Mouse (Mus musculus): ENCODE results near the gene Erbb3. TPM values are rescaled to one million over a fixed set of nuclear protein-coding genes. Genes with fewer than 3 reads are reported as not detected.

The Erbb3 gene
- 10 to 100 TPM in 1 of 2 experiments, 1 to 10 TPM in 1; 2.0 to 15.0 TPM for polyA plus RNA-seq (2017; shearing (Covaris generic))

DNA sequence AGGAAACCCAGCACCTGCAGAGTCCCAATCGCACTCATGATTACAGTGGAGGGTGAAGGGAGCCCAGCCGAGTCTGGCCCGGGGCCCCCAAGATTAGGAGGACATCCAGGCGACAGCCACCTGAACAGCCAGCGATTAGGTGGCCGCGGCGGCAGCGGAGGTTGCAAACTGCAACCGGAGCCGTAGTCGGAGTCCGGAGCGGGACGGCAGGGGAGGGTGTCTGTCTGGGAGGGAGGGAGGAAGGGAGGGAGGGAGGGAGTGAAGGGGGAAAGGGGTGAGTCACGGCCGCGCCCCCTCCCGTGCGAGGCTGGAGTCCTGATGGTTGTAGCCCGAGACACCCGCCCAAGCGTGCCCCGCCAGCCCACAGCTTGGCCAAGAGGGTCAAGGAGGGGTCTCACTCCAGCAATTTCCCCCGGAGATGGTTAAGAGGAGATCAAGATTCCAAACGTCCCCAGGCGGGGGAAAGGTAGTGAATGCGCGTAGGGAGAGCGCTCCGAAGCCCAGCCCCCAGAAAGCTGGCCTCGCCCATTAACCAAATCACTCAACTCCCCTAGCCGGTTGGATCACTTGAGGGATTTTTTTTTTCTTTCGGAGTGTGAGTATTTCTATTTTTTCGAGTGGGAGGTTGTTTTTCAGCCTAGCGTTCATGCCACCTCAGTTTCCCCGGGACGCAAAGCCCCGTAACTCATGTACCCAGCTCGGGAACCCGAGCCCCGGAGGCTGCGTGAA is at the start of gene Erbb3:
Erbb3 (minus strand) TSS at position 189 of the 729 bp plus-strand sequence.

DNA sequence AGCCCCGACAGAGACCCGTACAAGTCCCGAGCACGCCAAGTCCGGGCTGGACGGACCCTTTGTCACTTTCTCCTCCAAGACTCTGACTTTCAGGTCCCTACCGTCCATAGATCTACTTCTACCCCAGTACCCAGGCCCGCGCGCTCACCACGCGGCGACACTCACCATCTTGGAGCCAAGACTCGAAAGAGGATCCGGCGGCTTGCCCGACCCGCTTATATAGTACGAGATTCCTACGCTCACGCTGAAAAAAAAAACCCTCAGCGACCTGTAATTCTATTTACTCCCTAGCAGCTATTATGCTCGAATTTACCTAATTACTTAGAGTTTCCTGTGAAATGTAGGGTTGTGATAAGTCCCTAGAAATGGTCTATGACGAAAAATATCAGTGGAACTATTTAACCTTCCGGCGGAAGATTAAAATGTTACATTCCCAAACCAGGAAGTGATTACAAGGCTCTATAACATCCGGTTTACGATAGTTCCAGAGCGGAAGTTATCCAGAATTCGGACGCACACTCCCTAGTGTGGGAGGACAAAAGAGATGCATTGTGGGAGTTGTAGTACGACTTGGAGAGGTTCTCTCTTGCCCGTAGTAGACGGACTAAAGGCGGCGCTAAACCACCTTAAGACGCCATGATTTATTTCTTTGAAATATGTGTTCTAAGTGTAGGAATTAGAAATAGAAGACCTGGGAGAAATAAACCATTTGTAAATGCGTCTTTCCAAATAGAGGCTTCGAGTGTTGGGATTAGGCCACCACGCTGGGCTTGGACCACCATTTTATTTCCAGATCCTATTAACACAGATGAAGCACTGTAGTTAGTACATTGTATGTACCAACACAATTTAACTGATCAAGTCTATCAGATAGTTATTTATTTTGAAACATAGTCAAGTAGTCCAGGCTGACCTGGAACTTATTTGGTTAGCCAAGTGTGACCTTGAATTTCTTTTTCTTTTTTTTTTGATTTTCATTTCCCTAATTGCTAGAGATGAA is 37.2 kb upstream of the Erbb3 start, which contains the start of gene Rps26:
Rps26 (minus strand) TSS at position 437 of the 1,000 bp plus-strand sequence.

DNA sequence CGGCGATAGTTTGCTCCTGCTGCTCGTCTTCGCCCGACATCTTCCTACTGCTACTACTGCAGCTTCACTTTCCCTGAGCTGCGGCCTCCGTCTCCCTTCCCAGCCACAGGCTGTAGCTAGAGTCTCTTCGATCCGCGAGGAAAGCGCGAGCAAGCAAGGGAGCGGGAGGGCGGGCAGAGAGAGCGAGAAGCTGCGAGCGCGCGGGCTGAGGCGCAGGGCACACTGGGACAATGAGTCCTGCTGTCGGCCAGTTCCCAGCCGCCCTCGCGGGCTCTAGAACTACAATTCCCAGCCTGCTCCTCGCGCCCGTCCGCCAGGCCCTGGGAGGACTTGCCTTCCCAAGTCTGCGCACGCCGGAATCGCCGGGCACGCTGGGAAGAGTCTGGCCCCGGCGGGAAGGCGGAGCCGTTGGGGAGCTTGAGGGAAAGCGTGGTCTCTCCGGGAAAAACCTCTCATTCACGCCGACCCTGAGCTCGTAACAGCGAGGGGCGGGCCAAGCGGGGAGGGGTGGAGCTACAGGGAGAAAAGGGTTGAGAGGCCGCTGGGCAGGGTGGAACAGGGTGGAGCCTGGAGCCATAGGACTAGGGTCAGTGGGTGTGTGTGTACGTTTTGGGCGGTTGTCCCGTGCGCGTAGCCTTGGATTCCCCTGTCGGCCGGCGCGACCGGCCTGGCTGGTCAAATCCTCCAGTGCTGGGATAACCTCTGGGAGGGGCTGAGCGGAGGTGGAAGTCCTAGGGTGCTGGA is 23.5 kb downstream of the Erbb3 start, which contains the start of gene Pa2g4:
Pa2g4 (minus strand) TSS at position 200 of the 744 bp plus-strand sequence.

DNA sequence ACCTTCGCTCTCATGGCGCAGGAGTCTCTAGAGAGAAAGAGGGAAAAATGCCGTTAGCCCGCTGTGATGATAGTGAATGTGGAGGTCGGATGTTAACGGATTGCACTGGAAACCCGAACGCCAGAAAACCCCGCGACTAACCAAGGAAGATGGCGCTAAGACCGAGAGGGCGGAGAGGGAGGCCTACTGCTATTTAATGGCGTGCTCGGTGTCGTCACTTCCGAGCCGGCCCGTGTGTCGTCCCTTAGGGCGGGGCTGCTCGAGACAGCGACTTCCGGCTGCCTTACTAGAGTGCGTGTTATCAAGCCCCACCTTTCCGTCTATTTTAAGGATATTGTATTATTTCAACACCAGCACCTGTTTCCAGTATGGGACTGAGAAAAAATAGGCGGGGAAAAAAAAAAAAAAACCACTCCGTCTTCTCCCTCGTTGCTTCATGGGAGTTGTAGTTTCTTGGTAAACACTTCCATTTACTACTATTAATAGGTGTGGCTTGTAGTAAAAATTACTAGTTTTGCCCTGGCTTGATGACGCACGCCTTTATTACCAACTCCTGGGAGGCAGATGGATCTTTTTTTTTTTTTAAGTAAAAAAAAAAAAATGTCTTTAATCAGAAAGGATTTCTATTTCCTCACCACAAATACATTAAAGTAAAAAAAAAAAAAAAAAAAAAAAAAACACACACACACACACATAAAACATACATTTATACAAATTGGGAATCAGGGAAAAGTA is 40.3 kb downstream of the Erbb3 start, which contains the start of gene Rpl41:
Rpl41 (minus strand) TSS at position 359 of the 735 bp plus-strand sequence.

DNA sequence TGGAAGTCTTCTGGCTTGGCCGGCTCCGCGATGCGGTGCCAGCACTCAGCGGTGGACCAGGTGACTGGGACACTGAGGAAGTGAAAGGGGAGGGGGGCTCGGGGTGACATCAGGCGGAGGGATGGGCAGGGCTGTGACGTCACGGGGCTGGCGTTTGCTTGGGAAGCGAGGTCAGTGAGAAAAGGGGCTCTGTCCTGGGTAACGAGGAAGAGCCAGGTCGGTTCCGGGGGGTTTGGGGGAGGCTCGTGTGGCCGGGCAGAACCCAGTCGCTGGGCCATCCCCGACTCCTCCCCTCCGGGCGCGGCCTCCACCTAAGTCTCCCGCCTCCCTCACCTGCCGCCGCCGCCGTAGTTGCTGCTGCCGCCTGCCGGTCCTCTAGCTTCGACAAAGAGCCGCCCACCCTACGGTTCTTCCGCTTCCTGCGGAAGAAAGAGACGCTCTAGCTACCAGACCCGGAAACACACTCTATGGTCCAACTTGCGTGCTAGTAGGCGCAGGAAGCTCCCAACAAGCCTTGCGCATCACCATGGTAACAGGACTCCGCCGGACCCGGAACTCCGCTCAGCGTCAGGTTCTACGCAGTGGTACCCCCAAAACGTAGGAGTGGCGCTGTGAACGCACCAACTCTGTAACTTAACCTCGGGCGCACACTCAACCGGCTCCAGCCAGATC is 42.0 kb downstream of the Erbb3 start, which contains the start of gene Zc3h10:
Zc3h10 (minus strand) TSS at position 414 of the 672 bp plus-strand sequence.

DNA sequence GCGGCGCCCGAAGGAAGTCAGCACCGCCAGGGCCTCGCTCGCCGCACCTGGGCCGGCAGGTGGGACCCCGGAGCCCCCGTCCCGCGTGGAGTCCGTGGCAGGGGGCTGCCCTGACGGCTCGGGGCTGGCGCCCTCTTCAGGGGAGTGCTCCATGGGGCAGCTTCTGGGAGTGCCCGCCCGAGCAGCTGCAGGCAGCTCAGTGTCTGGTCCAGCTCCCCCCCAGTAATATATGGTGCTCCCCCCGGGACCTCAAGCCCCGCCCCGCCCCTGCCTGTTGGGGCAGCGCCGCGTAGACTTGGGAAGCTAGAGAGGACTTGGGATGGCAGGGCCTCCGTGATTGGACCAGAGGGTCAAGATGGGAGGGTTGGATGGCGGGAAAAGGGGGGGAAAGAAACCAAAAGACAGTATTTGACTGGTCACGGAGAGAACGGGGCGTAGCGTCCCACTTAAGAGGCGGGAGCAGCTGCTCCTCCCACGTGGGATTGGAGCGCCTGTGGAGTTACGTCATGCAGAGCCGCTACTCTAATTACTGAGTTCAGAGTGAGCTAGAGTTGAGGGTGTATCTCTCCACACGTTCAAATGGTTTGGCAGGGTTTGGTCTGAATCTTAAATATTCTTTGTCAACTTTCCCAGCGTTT is 63.7 kb downstream of the Erbb3 start, which contains the start of gene Esyt1:
Esyt1 (minus strand) TSS at position 201 of the 638 bp plus-strand sequence.

Other genes starting within 250 kb of the Erbb3 start
- 10 to 100 TPM; 34.4 to 35.4 TPM for gene Coq10a, start 220.7 kb downstream of the Erbb3 start, polyA plus RNA-seq (2017; shearing (Covaris generic))
- gene Ankrd52, start 212.5 kb downstream of the Erbb3 start, polyA plus RNA-seq (2017; shearing (Covaris generic)): 1 to 10 TPM; 8.2 to 9.5 TPM
- under 1 TPM; 0.24 to 0.72 TPM for gene Slc39a5, start 188.4 kb downstream of the Erbb3 start, polyA plus RNA-seq (2017; shearing (Covaris generic))
- gene Nabp2, start 178.2 kb downstream of the Erbb3 start, polyA plus RNA-seq (2017; shearing (Covaris generic)): 100 to 1,000 TPM; 109 to 121 TPM
- 10 to 100 TPM; 28.9 to 37.8 TPM for gene Rnf41, start 178.0 kb downstream of the Erbb3 start, polyA plus RNA-seq (2017; shearing (Covaris generic))
- 100 to 1,000 TPM in 1 of 2 experiments, 10 to 100 TPM in 1; 97.3 to 105 TPM for gene Smarcc2, start 130.4 kb downstream of the Erbb3 start, polyA plus RNA-seq (2017; shearing (Covaris generic))
- 1,000 to 10,000 TPM; 1,605 to 1,940 TPM for gene Myl6, start 95.5 kb downstream of the Erbb3 start, polyA plus RNA-seq (2017; shearing (Covaris generic))
- 1 to 10 TPM; 2.8 to 4.1 TPM for gene Myl6b, start 91.0 kb downstream of the Erbb3 start, polyA plus RNA-seq (2017; shearing (Covaris generic))
- gene Esyt1, start 63.8 kb downstream of the Erbb3 start, polyA plus RNA-seq (2017; shearing (Covaris generic)): 100 to 1,000 TPM; 152 to 259 TPM
- gene Zc3h10, start 41.9 kb downstream of the Erbb3 start, polyA plus RNA-seq (2017; shearing (Covaris generic)): 10 to 100 TPM; 14.8 to 21.0 TPM
- 1,000 to 10,000 TPM; 2,295 to 3,397 TPM for gene Rpl41, start 40.3 kb downstream of the Erbb3 start, polyA plus RNA-seq (2017; shearing (Covaris generic))
- gene Pa2g4, start 23.7 kb downstream of the Erbb3 start, polyA plus RNA-seq (2017; shearing (Covaris generic)): 10 to 100 TPM; 32.7 to 42.9 TPM
- gene Rps26, start 37.1 kb upstream of the Erbb3 start, polyA plus RNA-seq (2017; shearing (Covaris generic)): 1,000 to 10,000 TPM in 1 of 2 experiments, 100 to 1,000 TPM in 1; 586 to 1,014 TPM
- 10 to 100 TPM; 77.6 to 81.2 TPM for gene Ikzf4, start 56.3 kb upstream of the Erbb3 start, polyA plus RNA-seq (2017; shearing (Covaris generic))
- gene Suox, start 84.4 kb upstream of the Erbb3 start, polyA plus RNA-seq (2017; shearing (Covaris generic)): 10 to 100 TPM; 45.6 to 47.3 TPM
- gene Rab5b, start 106.6 kb upstream of the Erbb3 start, polyA plus RNA-seq (2017; shearing (Covaris generic)): 10 to 100 TPM; 36.9 to 40.5 TPM
- gene Pmel, start 114.5 kb upstream of the Erbb3 start, polyA plus RNA-seq (2017; shearing (Covaris generic)): 1 to 10 TPM; 3.4 to 6.2 TPM
- 10 to 100 TPM; 42.5 to 47.5 TPM for gene Cdk2, start 115.4 kb upstream of the Erbb3 start, polyA plus RNA-seq (2017; shearing (Covaris generic))
- 100 to 1,000 TPM; 586 to 621 TPM for gene Dgka, start 155.2 kb upstream of the Erbb3 start, polyA plus RNA-seq (2017; shearing (Covaris generic))
- gene Pym1, start 158.2 kb upstream of the Erbb3 start, polyA plus RNA-seq (2017; shearing (Covaris generic)): 10 to 100 TPM; 40.9 to 52.5 TPM
- under 1 TPM; 0.43 to 0.45 TPM for gene Mmp19, start 201.3 kb upstream of the Erbb3 start, polyA plus RNA-seq (2017; shearing (Covaris generic))
- 10 to 100 TPM; 67.6 to 90.9 TPM for gene Dnajc14, start 214.4 kb upstream of the Erbb3 start, polyA plus RNA-seq (2017; shearing (Covaris generic))
- gene Tmem198b, start 214.7 kb upstream of the Erbb3 start, polyA plus RNA-seq (2017; shearing (Covaris generic)): 1 to 10 TPM; 2.8 to 4.2 TPM
- gene Sarnp, start 227.7 kb upstream of the Erbb3 start, polyA plus RNA-seq (2017; shearing (Covaris generic)): 100 to 1,000 TPM; 141 to 143 TPM
- 10 to 100 TPM; 55.1 to 69.2 TPM for gene Ormdl2, start 232.0 kb upstream of the Erbb3 start, polyA plus RNA-seq (2017; shearing (Covaris generic))